Mouse (Mus musculus) frontal cortex, postnatal 10 days (tissue): ENCODE results near the gene Sufu.

ENCODE experiments used
- DNase-seq, 2 experiments: peaks; one replicate each; pipeline ENCODE4 v3.0.0; 2022; ENCODE audit warnings: low spot score in 2 of 2, mixed read lengths in 1 of 2

Gene Sufu

DNA sequence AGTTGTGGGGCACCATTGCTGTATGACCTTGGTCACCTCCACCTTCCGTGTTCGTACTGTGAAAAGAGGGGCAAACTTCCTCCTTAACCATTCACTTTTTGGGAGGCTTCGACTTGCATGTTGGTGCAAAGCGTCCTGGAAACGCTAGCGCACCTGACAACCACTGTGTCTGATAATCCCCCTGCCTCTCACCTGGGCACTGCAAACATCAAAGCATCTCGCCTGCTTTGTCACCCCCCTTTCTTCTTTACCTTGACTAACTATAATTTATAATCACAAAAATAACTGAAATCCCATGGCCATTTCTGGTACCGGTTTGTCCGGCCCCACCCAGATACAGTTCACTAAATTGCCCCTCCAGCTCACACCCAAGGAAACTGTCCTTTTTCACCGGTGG is 2.0 kb upstream of the Sufu start:
- DNase-seq, result no peak

DNA sequence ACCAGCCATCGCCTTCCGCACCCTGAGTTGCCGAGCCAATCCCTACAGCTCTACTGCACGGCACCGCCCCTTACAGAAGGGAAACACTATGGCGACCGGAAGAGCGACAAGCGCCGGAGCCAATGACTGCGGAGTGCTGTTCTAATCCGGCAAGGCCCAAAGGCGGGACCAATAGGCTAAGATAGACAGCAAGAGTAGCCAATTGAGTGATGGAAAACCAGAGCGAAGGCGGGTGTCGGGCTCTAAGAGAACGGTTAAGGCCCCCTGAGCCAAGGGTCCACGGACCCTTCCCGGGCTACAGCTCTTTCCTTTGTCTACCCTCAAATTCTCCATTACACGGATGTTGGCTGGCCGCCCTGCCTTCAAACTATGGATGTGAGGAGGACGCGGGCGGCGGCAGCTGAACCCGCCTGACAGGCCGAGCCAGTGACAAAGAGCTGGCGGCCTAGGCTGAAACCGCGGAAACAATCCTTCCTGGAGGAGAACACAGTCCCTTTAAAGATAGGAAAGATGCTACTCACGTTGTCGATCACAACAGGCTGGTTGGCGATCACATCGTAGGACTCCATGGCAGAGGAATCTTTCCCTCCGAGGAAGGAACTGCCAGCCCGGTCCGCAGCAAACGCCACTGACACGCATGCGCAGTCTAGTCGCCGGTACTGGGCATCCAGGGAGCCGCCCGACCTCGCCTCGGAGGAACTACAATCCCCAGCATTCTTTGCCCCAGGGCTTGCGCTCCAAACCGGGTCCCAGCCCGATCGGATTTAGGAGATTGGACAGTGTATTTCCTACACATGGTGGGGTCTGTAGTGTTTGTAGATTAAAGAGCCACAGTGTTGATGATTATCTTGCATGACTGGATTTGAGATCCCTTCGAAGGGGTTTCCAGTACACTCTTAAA is 1.3 kb upstream of the Sufu start, which contains the start of gene Actr1a:
Actr1a (minus strand) TSS at position 640 of the 901 bp plus-strand sequence.
- DNase-seq, result peak; percentile 94 to 96

DNA sequence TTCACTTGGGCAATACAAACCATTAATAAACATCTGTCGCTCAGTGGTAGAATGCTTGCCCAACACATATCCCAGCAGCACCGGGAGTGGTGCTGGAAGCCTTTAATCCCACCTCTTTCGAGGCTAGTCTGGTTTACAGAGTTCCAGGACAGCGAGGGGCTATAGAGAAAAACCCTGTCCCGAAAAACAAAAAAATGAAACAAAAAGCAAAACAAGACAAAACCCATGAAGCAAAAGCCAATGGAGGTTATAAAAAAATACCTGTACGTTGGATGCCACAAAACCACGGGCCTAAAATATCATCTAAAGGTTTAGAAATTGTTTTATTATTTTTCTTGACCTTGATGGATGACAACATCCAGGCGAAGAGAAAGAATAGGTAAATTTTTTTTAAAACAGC is 587 bp upstream of the Sufu start:
- no peak for DNase-seq

DNA sequence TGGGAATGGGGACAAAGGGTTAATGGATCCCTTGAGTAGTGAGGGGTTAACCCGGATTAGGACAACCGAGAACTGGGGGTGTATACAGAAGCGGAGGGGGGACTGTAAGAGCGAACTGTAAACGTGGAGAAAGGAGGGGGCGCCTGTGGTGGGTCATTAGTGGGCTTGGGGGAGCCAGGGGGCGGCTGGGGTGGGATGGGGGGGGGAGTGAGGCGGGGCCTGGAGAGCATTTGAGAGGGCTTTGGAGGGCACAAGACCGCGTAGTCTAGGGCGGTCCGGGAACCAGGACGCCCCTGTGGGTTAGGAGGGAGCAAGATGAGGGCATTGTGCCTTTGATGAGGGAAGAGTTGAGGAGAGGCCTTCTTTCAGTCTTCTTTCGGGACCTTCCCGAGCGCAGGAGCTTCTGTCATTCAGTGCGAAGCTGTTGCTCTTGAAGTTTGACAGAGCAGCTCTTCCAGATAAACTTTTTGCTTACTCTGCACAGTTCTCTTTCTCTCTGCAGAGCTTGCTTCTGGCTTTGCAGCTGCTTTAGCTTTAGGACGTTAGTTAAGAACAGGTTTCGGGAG is 823 bp downstream of the Sufu start:
- DNase-seq, result no peak

DNA sequence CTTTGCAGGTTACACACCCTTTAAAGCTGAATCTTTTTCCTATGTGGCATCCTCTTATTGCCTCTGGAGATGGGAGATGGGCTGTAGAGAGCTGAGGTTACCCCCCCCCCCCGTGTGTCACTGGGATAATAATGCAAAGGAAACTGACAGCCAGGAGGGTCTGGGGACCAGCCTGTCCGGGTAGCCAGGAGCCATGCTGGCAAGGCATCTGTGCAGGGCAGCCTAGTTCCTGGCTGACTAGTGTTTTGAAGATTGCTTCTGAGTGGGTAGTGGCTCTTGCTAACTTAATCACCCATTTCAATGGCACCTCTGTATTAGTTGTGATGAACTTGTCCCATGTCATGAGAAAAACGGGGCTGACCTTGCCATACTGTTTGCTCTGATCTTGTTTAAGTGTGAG is 1.7 kb downstream of the Sufu start:
- no peak for DNase-seq

DNA sequence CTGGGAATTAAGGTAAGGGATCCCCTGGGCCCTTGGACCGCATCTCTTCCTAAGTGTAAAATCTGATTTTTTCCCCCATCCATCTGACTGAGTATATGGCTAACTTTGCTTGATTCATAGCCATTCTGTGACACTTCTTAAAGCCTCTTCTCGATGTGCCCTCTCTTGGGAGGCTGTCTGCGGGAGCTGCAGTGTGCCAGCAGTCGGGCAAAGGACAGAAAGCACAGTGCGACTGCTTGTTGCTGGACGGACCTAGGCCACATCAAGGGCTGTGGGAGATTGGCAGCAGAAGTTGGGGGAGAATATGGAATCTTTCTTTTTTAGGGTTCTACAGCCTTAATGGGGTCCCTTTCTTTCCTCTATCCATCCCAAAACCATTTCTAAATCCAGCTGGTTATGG is 2.7 kb downstream of the Sufu start:
- DNase-seq, result no peak

DNA sequence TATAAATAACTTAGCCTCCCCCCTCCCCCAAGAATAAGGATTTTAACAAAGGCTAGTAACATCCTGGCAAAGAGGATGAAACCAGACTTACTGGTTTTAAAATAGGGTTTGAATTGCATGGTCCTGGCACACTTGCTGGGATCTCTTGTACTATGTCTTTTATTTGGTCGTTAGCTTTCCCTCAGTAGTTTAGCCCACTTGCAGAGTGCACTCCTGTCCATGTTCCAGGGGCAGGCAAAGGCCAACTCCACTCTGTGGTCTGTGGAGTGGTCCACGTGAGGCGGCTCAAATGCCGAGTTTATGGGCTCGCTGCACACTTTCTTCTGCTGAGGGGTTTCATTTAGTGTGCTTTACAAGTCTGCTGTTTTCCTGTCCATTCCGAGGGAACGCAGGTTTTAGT is 3.2 kb downstream of the Sufu start:
- DNase-seq, result no peak

DNA sequence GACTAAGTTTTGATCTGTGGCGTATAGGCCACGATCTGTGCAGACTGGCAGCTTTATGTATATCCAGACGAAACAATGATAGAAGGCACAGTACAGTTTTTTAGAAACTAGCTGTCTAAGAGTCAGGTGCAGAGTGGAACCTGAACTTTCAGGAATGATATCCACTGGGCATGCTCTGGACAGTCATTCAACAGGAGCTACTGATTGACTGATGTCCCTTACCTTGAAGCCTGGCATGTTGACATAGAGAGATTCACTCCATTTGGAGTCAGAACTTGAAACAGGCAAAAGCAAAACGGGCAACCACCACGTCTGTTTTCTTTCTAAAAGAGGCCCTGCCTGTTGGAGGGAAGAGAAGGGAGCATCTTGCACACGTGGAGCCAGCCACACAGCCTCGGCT is 3.9 kb downstream of the Sufu start:
- no peak for DNase-seq

DNA sequence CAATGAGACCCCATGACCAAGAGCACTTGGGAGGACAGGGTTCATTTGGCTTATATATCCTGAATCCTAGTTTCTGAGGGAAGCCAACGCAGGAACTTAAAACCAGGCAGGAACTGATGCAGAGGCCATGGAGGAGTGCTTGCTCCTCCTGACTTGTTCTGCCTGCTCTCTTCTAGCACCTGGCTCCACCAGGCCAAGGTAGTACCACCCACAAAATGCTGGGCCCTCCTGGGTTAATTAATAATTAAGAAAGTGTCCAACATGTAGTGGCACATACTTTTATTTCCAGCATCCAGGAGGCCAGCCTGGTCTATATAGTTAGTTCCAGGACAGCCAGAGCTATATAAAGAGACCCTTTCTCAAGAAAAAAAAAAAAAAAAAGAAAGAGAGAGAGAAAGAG is 7.3 kb downstream of the Sufu start:
- DNase-seq, result no peak

DNA sequence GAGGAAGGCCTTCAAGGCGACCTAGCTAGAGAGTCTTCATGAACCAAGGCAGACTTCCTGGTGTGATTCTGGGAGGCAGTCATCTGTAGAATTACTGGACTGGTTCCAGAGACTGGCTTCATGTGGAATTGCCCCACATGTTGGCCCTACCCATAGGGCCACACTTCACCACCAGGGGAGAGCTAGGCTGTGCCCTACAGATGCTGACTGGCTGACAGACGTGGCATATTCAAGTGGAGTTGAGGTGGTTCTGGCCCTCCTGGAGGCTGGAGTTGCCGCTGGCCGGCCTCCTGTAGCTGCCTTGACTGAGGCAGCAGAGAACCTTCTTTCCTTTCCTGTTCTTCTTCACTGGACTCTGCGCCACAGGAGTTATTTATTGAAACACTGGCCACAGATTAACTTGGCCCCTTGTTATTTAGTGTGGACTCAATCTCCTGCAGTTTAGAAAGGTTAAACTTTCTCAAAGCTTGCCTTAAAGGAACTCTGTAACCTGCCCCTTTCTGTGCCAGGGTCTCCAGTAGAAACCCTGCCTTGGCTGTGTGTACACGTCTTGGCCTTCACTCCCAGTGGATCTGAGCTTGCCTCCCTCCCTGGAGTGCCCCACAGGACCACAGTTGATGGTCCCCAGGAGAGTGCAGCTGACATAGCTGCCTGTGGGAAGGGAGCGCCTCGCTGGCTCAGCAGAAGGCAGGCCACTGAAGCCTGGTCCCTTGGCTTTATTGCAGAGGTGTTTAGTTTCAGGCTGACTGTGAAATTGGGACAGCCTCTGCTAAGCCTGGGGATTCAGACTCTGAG is 10.1 kb downstream of the Sufu start:
- no peak for DNase-seq

DNA sequence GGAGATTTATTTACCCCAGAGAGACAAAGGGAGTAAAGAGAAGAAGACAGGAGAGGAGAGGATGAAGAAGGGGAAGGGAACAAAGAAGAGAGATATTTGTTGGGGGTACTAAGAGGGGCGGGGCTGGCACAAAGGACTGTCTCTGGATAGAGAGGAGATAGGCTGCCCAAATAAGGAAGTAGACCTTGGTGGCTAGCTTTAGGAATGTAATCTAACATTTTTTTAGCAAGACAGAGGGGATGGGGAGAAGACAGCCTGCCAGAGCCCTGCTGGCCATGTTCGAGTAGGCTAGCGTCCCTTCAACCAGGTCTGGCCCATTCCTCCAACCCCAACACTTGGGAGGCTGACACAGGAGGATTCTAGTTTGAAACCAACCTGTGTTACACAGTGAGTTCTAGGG is 12.8 kb downstream of the Sufu start:
- DNase-seq, result no peak

DNA sequence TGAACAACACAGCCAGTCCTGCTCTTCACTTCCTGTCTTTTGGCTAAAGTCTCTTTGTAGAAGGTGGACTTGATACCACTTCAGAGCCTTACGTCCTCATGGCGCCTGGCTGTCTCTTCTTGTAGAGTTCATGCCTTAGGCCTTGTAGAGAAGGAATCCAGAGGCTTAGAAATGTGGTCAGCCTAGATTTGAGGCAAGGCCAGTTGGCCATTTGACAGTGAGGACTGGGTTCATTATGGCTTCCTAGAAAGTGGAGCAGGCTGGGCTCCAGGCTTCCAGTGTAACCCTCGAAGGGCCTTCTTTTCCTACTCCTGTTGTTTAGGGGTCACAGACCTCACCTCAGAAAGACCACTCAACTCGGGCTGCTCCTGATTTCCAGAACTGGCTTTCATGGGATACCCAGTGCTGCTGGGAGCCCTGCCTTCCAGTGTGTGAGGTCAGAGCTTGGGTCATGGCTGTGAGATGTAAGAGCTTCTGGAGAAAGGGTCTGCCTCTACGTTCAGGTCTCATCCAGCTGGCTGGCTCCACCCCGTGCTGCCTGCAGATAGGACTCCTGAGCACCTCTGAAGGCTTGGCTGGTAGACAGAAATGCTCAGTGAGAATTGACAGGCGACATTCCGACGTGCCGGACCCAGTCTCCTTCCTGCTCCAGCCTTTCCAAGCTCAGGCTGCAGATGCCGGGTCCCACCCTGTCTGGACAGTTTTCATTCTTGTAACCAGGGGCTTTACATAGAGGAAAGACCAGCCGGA is 15.5 kb downstream of the Sufu start:
- no peak for DNase-seq

DNA sequence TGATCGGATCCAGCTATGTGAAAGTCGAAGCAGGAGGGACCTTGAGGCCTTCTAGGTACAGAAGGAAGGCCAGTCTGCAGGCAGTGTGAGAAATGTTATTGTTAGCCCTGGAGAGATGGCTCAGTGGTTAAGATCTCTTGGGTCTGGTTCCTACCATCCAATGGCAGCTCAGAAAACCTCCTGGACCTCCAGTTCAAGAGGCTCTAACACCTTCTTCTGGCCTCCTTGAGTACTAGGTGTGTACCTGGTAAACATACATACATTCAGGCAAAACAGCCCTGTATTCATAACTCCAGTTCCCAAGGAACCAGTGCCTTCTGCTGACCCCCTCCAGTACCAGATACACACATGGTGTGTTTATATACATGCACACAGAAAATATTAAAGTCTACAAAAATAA is 17.3 kb downstream of the Sufu start:
- no peak for DNase-seq

DNA sequence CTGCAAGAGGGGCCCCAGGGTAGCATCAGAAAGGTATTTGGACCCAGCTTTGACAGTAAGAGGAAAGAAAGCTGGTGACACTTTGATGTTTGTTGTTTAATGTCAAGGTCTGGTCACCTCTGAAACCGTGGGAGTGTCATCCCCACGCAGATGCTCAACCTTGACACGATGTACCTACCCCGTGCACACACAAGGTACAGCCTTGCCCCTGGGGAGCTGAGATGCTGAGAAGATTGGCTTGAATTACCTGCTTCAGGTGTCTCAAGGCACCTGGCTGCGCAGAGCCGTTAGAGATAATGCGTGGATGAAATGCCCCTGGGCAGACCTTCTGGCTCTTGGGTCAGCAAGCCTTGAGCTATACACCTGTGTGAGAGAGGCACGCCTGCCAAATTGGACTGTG is 17.8 kb downstream of the Sufu start:
- no peak for DNase-seq

DNA sequence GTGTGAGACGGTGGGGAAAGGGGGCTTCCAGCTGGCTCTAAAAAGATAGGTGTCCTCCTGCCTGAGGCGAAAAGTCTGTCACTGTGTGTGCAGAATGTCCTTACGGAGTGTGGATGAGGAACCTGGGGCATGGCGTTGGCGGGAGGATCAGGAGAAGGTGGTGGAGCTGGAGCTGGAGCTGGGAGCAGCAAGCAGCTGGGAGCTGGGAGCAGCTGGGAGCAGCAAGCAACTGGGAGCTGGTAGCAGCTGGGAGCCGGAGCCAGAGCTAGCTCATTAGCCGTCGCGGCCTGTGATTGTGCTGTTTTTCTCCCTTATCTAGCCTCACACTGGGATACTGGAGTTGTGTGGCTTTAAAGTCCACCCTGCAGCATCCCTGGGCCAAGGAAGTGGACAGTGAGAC is 19.6 kb downstream of the Sufu start:
- no peak for DNase-seq

DNA sequence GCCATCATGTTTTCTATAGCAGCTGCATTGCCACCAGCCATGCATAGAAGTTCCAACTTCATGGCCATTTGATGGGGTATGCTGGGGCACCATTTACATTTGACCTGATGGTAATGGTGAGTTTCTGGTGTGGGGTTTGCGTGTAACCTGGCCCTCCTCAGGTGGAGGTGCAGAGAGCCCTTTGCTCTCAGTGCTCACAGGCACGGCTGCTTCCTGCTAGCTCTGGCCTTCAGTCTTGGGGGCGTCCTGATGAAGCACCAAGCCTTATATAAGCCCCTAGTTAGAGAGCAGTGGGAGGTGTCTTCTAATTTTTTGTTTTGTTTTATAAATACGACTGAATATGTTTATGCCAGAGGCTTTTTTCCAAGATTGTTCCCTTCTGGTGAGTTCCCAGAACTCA is 21.4 kb downstream of the Sufu start:
- no peak for DNase-seq

DNA sequence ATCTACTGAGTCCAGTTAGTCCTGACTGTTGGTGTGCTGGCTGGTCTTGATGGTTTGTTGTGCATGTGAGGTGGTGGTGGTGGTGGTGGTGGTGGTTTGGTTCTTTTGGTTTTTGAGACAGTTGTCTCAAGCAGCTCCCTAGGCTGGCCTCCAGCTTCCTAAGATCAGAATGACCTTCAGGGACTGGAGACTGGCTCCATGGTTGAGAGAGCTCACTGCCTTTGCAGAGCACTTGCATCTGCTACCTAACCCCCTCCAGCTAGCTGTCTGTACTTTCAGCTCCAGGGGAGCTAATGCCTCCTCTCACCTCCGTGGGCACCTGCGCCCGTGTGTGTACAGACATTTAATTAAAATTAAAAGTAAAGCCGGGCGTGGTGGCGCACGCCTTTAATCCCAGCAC is 23.7 kb downstream of the Sufu start:
- DNase-seq, result no peak

DNA sequence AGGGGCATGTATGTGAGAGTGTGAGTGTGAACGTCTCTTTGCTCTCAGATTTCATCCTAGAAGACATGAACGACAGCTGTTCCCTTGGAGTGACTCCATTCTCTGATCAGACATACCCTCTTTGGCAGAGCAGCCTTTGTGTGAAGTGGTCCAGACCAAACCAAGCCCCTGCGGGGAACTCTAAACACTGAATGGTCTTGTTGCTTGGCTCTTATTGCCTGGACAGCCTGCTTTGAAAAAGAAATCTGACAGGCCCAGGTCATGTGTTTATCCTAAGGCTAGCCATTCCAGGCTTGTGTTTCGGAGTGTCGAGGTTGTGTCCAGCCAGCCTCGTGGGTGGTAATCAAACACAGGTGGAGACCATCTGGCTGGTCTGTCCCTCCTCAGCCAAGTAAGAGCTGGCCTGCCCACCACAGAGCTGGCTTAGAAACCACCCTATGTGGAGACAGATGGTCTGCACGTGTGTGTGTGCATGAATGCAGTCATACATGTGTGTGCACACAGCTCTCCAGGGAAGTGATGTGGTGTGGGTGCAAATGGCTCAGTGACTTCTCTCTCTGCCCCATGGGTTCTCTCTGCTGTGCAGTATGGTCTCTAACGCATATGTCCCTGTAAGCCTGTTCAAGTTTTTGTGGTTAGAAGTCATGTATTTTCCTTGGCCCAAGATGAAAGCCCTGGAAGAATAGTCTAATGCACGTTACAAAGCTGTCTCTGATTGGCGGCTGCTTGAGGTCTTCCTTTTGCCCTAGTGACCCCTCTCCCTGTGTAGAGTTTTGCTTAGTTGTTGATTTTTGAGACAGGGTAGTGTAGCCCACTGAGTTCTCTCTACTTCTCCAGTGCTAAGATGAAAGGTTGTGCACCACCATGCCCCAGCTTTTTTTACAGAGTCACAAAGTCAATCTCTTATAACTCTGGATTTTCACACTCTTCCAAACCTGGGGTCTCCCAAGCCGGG is 26.0 kb downstream of the Sufu start:
- peak in 1 of 2 experiments; percentile 22 for DNase-seq

DNA sequence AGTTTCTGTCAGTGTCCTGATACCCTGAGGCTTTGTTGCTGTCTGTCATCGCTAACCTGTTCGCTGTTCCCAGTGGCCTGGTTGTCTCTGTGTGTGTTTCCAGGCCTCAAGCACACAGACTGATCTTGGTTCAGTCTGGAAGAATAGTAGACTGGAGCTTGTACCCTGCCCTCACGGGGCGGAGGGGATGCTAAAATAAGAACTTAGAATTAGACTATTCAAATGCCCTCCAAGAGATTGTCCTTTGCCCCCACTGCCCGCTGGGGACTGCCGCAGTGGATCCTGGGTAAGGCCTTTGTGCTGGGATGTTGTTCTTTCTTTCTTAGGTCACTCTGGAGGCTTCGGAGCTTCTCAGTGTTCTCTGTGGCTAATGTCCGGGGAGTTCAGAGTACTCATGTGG is 28.6 kb downstream of the Sufu start:
- DNase-seq, result no peak

DNA sequence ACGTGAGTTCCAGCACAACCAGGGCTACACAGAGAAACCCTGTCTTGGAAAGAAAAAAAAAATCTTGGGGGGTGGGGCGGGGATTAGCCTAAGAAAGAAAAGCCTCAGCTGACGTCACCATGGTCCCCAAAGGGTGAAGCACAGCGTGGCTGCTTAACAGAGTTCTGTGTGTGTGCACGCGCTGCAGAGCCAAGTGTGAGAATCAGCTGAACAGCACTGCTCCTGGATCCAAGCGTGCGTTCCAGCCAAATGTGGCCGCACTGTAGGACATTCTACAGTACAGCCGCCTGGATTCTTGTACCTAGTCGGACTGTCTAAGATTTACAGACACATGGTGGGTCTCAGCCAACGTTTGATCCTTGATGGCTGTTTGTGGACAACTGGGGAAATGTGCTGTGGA is 29.8 kb downstream of the Sufu start:
- no peak for DNase-seq

DNA sequence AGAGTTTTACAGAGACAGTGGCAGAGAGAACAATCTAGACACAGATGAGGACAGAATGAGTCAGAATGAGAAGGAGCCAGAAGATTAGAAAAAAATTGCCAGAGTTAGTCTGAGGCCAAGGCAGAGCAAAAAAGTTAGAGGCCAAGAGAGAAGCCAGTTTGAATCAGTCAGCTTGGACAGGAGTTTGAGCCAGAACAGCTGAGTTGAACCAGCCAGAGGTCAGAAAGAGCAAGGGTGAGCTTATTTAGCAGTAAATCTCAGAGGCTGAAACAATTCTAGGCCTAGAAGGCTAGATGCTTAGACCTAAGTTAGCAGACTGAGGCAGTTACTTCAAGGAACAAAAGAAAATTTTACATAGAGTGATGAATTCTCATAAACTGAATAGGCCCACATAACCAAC is 32.6 kb downstream of the Sufu start:
- no peak for DNase-seq
